Mouse (Mus musculus) liver, embryonic 12.5 days (tissue): ENCODE measurements around the gene Vars2. TPM values are rescaled to one million over a fixed set of nuclear protein-coding genes. Genes with fewer than 3 reads are reported as not detected.

Experiments used
- ATAC-seq: fragments of 200-750 bp; cut with Nextera tagmentation; 2 replicates; pipeline ENCODE4 v1.8.0; 2017; ENCODE audit warnings: moderate number of reproducible peaks, mild to moderate bottlenecking, moderate library complexity
- H3K27ac ChIP-seq: fragments of 300-500 bp; sonication (generic); 2 replicates; pipeline ENCODE4 v1.5.1; 2016; ENCODE audit warnings: mild to moderate bottlenecking
- H3K27me3 ChIP-seq: fragments of 300-500 bp; sonication (generic); replicated peaks from 2 replicates; pipeline ENCODE4 v1.6.1; 2016; ENCODE audit warnings: mild to moderate bottlenecking, moderate library complexity
- H3K36me3 ChIP-seq: fragments of 300-500 bp; sonication (generic); 2 replicates; pipeline ENCODE4 v1.6.1; 2016; ENCODE audit warnings: mild to moderate bottlenecking, moderate library complexity
- H3K4me1 ChIP-seq: fragments of 300-500 bp; sonication (generic); 2 replicates; pipeline ENCODE4 v1.6.1; 2016
- H3K4me2 ChIP-seq: fragments of 300-500 bp; sonication (generic); 2 replicates; pipeline ENCODE4 v1.6.1; 2016; ENCODE audit warnings: mild to moderate bottlenecking, moderate library complexity
- H3K4me3 ChIP-seq: fragments of 300-500 bp; sonication (generic); 2 replicates; pipeline ENCODE4 v1.5.1; 2016; ENCODE audit warnings: mild to moderate bottlenecking, moderate library complexity
- H3K9ac ChIP-seq: fragments of 300-500 bp; sonication (generic); 2 replicates; pipeline ENCODE4 v1.6.1; 2016; ENCODE audit warnings: mild to moderate bottlenecking, moderate library complexity
- H3K9me3 ChIP-seq: fragments of 300-500 bp; sonication (generic); replicated peaks from 2 replicates; pipeline ENCODE4 v1.6.1; 2016; ENCODE audit warnings: mild to moderate bottlenecking, moderate library complexity
- WGBS: fragments of 180-500 bp; shearing (Covaris S2); methylation state at CpG from one replicate; pipeline ENCODE4 v1.1.7; 2016; ENCODE audit not compliant: insufficient replicate concordance; 5-methylcytosine and 5-hydroxymethylcytosine counted together
- polyA plus RNA-seq: library from polyadenylated mRNA; unstranded; fragments of >200 nt; fragmentation: Nextera tagmentation; extraction: Ambion mirVana; gene quantifications from 2 replicates; pipeline ENCODE4 v1.2.1, GENCODE M21; 2016

Gene Vars2
- polyA plus RNA-seq, 1 experiment from 2014 or later: 11.8 TPM

- H3K4me2 ChIP-seq: peak overlapping the region; percentile 71
- no peak for ATAC-seq
- H3K4me3 ChIP-seq: peak overlapping the region; percentile 20; the same call in 1 of the 2 replicates
- H3K9me3 ChIP-seq: no peaks in the 10 kb centered on the region
- H3K9ac ChIP-seq: no peak overlapping the region
- H3K36me3 ChIP-seq: no peaks in the 10 kb centered on the region
- 11% methylated on average over 16 of the region's 16 CpGs for WGBS
- H3K27me3 ChIP-seq: peaks cover 94% of the 10 kb centered on the region
- H3K27ac ChIP-seq: 0 out of 2 replicates have a peak overlapping the region, but pooled peaks have one; percentile 29
- peaks cover 19% of the 10 kb centered on the region for H3K4me1 ChIP-seq
These were observed 34.6 kb upstream of the Vars2 start for GRCm38 (mm10) chr17:35701978-35702461.

DNA sequence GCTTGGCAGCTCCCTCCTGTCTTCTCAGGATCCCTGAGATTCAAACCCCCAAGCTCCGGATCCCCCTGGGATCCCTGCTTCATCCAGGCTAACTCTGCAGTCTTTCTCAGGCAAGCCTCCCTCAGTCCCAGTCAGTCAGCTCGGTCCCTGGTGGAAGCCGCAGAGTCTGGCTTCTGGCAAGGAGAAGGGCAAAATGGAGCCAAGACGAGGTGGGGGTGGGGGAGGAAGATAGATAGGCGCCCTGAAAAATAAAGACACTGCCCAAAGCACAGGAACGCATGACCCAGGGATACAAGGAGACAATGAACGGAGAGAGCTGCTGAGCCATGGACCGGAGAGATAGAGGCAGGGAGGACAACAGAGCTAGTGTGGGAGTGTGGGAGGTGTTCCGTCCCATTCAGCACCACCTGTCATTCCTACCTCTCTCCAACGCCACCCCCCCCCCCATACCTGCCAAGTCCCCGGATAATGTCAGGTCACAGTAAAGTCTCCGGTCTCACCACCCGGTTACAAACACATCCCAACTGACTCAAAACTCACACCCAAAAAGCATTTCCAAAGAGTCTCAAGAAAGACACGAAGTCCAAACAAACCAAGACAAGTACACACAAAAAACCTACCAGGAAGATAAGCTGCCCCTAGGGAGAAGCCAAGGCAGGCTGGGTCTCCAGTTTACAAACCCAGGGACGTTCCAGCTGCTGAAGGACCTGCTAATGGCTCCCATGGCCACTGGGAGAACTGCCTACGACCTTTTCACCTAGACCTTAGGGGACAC, 34.0 kb upstream of the Vars2 start:
- ATAC-seq: no peak
- no peaks in the 10 kb centered on the region for H3K36me3 ChIP-seq
- peak overlapping the region; percentile 53 for H3K4me3 ChIP-seq
- H3K4me1 ChIP-seq: peaks cover 19% of the 10 kb centered on the region
- 2% methylated on average over 16 of the region's 16 CpGs for WGBS
- 0 out of 2 replicates have a peak overlapping the region, but pooled peaks have one; percentile 41 for H3K9ac ChIP-seq
- no peaks in the 10 kb centered on the region for H3K9me3 ChIP-seq
- H3K4me2 ChIP-seq: peak overlapping the region; percentile 71
- peak overlapping the region; percentile 54 for H3K27ac ChIP-seq
- H3K27me3 ChIP-seq: peaks cover 100% of the 10 kb centered on the region

- Histone ChIP-seq H3K4me1 (peaks cover 19% of the 10 kb centered on the region), H3K9me3 (no peaks in the 10 kb centered on the region), H3K27ac (peak overlapping the region; percentile 54; the same call in 1 of the 2 replicates), H3K4me2 (peak overlapping the region; percentile 71), H3K36me3 (no peaks in the 10 kb centered on the region; the same call in 1 of the 2 replicates), H3K4me3 (peak overlapping the region; percentile 53), H3K9ac (peak overlapping the region; percentile 41), H3K27me3 (peaks cover 98% of the 10 kb centered on the region)
- 2% methylated on average over 44 of the region's 66 CpGs for WGBS
- ATAC-seq: peak; percentile 50
These were observed 33.1 kb upstream of the Vars2 start for GRCm38 (mm10) chr17:35700371-35700961.

GRCm38 (mm10) chr17:35699919-35700318, 32.5 kb upstream of the Vars2 start:
- no peaks in the 10 kb centered on the region for H3K9me3 ChIP-seq
- peaks cover 19% of the 10 kb centered on the region for H3K4me1 ChIP-seq
- 6% methylated on average over 19 of the region's 19 CpGs for WGBS
- H3K36me3 ChIP-seq: no peaks in the 10 kb centered on the region; the same call in 1 of the 2 replicates
- peak overlapping the region; percentile 41 for H3K9ac ChIP-seq
- peak overlapping the region; percentile 71 for H3K4me2 ChIP-seq
- H3K27ac ChIP-seq: no peak overlapping the region
- ATAC-seq: 0 out of 2 replicates have a peak, but pooled peaks have one; percentile 22
- H3K4me3 ChIP-seq: peak overlapping the region; percentile 53
- H3K27me3 ChIP-seq: peaks cover 93% of the 10 kb centered on the region

GRCm38 (mm10) chr17:35698501-35698883, 31.1 kb upstream of the Vars2 start:
- Histone ChIP-seq H3K4me2 (no peak overlapping the region), H3K4me3 (no peak overlapping the region), H3K4me1 (peaks cover 12% of the 10 kb centered on the region), H3K27me3 (peaks cover 79% of the 10 kb centered on the region), H3K9ac (no peak overlapping the region), H3K27ac (no peak overlapping the region), H3K9me3 (no peaks in the 10 kb centered on the region), H3K36me3 (no peaks in the 10 kb centered on the region; the same call in 1 of the 2 replicates)
- no peak for ATAC-seq
- 35% methylated on average over 5 of the region's 5 CpGs for WGBS

DNA sequence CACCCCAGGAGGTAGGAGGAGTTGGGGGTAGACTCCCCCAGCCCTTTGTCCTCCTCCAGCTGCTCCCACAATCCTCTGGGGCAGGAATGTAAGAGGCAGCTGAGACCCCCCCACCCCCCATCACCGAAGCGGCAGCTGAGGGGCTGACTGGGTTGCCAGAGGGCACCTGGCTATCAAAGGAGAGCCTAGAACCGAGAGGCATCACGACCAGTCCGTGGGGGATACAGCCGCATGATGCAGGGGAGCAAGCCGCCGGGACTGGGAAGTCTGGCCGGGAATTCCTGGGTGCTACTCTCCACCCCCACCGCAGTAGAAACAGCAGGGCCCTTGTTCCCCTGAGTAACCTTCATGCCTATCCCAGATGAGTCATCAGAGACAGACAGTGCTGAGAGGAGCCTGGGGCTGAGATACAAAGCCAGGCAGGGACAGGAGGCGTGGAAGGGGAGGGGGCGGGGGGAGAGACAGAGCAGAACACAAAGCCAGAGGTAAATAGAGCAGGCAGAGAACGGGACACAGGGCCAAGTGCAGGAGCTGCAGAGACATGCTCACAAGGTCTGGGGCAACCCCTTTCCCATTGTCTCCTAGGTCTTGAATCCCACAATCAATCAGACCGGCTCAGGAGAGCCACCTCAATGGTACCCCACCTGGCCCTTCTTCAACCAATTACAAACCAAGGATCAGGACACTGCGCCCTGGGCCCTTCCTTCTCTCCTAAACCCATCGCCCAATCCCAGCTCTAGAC, 30.5 kb upstream of the Vars2 start:
- peak; percentile 33; the same call in 1 of the 2 replicates for ATAC-seq
- H3K27ac ChIP-seq: 0 out of 2 replicates have a peak overlapping the region, but pooled peaks have one; percentile 10
- H3K9me3 ChIP-seq: no peaks in the 10 kb centered on the region
- H3K36me3 ChIP-seq: peaks cover 3% of the 10 kb centered on the region; the same call in 1 of the 2 replicates
- no peak overlapping the region for H3K9ac ChIP-seq
- H3K4me1 ChIP-seq: peaks cover 12% of the 10 kb centered on the region
- WGBS: 9% methylated on average over 15 of the region's 16 CpGs
- peaks cover 79% of the 10 kb centered on the region for H3K27me3 ChIP-seq
- no peak overlapping the region for H3K4me3 ChIP-seq
- peak overlapping the region; percentile 27; the same call in 1 of the 2 replicates for H3K4me2 ChIP-seq

- H3K4me3 ChIP-seq: no peak overlapping the region
- ATAC-seq: no peak
- H3K4me1 ChIP-seq: peaks cover 12% of the 10 kb centered on the region
- 17% methylated on average over 1 of the region's 1 CpGs for WGBS
- H3K27ac ChIP-seq: no peak overlapping the region
- H3K9ac ChIP-seq: no peak overlapping the region
- H3K36me3 ChIP-seq: peaks cover 3% of the 10 kb centered on the region; the same call in 1 of the 2 replicates
- H3K4me2 ChIP-seq: 0 out of 2 replicates have a peak overlapping the region, but pooled peaks have one; percentile 27
- peaks cover 79% of the 10 kb centered on the region for H3K27me3 ChIP-seq
- no peaks in the 10 kb centered on the region for H3K9me3 ChIP-seq
These were observed 30.0 kb upstream of the Vars2 start for GRCm38 (mm10) chr17:35697429-35697758.

DNA sequence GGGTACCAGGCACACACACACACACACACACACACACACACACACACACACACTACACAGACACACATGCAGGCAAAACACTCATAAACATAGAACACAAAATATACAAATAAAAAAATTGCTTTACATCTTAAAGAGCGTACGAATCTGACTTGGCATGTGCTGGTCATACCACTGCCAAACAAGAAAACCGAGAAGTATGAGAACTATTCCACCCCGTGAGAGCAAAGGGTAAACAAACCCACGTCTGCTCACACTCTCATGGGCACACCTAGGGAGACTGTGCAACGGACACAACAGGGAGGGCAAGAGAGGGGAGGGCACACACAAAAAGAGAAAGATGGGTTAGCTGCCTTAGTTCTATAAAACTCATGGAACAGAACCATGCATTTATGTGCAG, 29.3 kb upstream of the Vars2 start:
- no peak overlapping the region for H3K4me3 ChIP-seq
- H3K27me3 ChIP-seq: peaks cover 76% of the 10 kb centered on the region
- no peak overlapping the region for H3K4me2 ChIP-seq
- peaks cover 3% of the 10 kb centered on the region; the same call in 1 of the 2 replicates for H3K36me3 ChIP-seq
- H3K9ac ChIP-seq: no peak overlapping the region
- H3K27ac ChIP-seq: no peak overlapping the region
- H3K4me1 ChIP-seq: peaks cover 12% of the 10 kb centered on the region
- no peaks in the 10 kb centered on the region for H3K9me3 ChIP-seq
- no peak for ATAC-seq
- WGBS: 58% methylated on average over 6 of the region's 6 CpGs

DNA sequence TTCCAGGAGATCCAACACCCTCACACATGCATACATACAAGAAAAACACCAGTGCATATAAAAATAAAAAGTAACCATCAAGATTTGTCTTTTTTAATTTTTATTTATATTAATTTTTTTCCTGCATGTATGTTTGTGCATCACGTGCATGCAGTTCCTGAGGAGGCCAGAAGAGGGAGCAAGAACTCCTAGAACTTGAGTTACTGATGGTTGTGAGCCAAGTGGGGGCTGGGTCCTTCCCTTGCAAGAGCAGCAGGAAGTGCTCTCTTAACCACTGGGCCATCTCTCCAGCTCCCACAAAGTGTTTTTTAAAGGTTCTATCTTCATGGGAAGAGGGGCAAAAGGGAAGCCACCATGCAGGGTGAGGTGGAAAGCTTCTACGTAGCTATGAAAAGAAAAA, 27.9 kb upstream of the Vars2 start:
- Histone ChIP-seq H3K4me1 (peaks cover 7% of the 10 kb centered on the region), H3K27me3 (peaks cover 62% of the 10 kb centered on the region), H3K4me3 (no peak overlapping the region), H3K36me3 (peaks cover 6% of the 10 kb centered on the region; the same call in 1 of the 2 replicates), H3K9me3 (no peaks in the 10 kb centered on the region), H3K9ac (no peak overlapping the region), H3K4me2 (no peak overlapping the region), H3K27ac (no peak overlapping the region)
- WGBS: 68% methylated on average over 2 of the region's 2 CpGs
- no peak for ATAC-seq

- H3K36me3 ChIP-seq: peaks cover 6% of the 10 kb centered on the region; the same call in 1 of the 2 replicates
- no peak overlapping the region for H3K4me2 ChIP-seq
These were observed 26.5 kb upstream of the Vars2 start for GRCm38 (mm10) chr17:35693906-35694305.

DNA sequence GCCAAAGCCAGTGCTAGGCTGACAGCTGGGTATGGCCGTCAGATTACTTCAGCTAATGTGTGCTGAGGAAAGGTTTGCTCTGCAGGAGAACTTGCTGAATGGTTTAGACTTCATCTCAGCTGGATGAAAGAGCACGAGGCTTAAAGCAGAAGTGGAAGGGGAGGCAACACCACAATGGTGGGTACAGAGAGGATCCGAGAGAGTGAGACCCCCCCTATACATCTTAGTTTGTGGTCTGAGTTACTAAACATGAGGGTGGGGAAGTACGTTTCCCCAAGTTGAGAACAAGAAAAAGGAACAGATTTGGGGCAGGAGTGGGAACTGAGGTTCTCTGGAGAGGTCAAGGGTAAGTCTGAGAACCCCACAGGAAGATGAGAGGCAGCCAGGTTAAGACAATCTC, 25.0 kb upstream of the Vars2 start:
- Histone ChIP-seq H3K27ac (no peak overlapping the region), H3K4me1 (no peaks in the 10 kb centered on the region), H3K9me3 (no peaks in the 10 kb centered on the region), H3K4me3 (no peak overlapping the region), H3K27me3 (peaks cover 37% of the 10 kb centered on the region), H3K36me3 (peaks cover 8% of the 10 kb centered on the region; the same call in 1 of the 2 replicates), H3K4me2 (no peak overlapping the region), H3K9ac (no peak overlapping the region)
- WGBS: 41% methylated on average over 4 of the region's 4 CpGs
- ATAC-seq: no peak

More at GRCm38 (mm10) chr17:35693906-35694305, 26.5 kb upstream of the Vars2 start:
- Histone ChIP-seq H3K4me1 (no peaks in the 10 kb centered on the region), H3K9me3 (no peaks in the 10 kb centered on the region), H3K4me3 (no peak overlapping the region), H3K27ac (no peak overlapping the region), H3K9ac (no peak overlapping the region), H3K27me3 (peaks cover 52% of the 10 kb centered on the region)
- ATAC-seq: no peak
- 76% methylated on average over 5 of the region's 5 CpGs for WGBS
